Mouse (Mus musculus): ENCODE measurements around the gene Fgd2.
A peak's percentile ranks its signal among the peaks of the same experiment; 100 is the strongest.

Gene Fgd2

GRCm38 (mm10) chr17:29399241-29399910 lies 38.7 kb downstream of the Fgd2 start:
- DNase-seq, result no peak

- no peak for DNase-seq
Measured at GRCm38 (mm10) chr17:29400044-29400443, 39.3 kb downstream of the Fgd2 start.

GRCm38 (mm10) chr17:29401741-29402268 lies 41.1 kb downstream of the Fgd2 start:
- no peak for DNase-seq

- DNase-seq, result no peak
Measured at GRCm38 (mm10) chr17:29403179-29403578, 42.5 kb downstream of the Fgd2 start.

GRCm38 (mm10) chr17:29405501-29405900 lies 44.8 kb downstream of the Fgd2 start:
- no peak for DNase-seq

GRCm38 (mm10) chr17:29406077-29406476 lies 45.4 kb downstream of the Fgd2 start:
- DNase-seq, result no peak

GRCm38 (mm10) chr17:29407405-29407804 lies 46.7 kb downstream of the Fgd2 start:
- no peak for DNase-seq

- no peak for DNase-seq
Measured at GRCm38 (mm10) chr17:29408364-29408763, 47.6 kb downstream of the Fgd2 start.

GRCm38 (mm10) chr17:29409800-29410343 lies 49.2 kb downstream of the Fgd2 start:
- DNase-seq, result no peak

GRCm38 (mm10) chr17:29411821-29412425 lies 51.2 kb downstream of the Fgd2 start:
- no peak for DNase-seq

GRCm38 (mm10) chr17:29414566-29414965 lies 53.9 kb downstream of the Fgd2 start:
- no peak for DNase-seq

GRCm38 (mm10) chr17:29415761-29416662 lies 55.3 kb downstream of the Fgd2 start:
- peak; percentile 21 for DNase-seq

- DNase-seq, result no peak
Measured at GRCm38 (mm10) chr17:29416757-29417156, 56.0 kb downstream of the Fgd2 start.

GRCm38 (mm10) chr17:29418758-29419380 lies 58.2 kb downstream of the Fgd2 start:
- no peak for DNase-seq

GRCm38 (mm10) chr17:29419976-29420739 lies 59.4 kb downstream of the Fgd2 start:
- no peak for DNase-seq

GRCm38 (mm10) chr17:29421319-29421718 lies 60.6 kb downstream of the Fgd2 start:
- DNase-seq, result no peak

- DNase-seq, result no peak
Measured at GRCm38 (mm10) chr17:29422337-29422736, 61.6 kb downstream of the Fgd2 start.

GRCm38 (mm10) chr17:29422912-29423504 lies 62.3 kb downstream of the Fgd2 start:
- DNase-seq, result no peak

- no peak for DNase-seq
Measured at GRCm38 (mm10) chr17:29423991-29424390, 63.3 kb downstream of the Fgd2 start.

- DNase-seq, result no peak
Measured at GRCm38 (mm10) chr17:29425345-29425744, 64.6 kb downstream of the Fgd2 start.

- DNase-seq, result no peak
Measured at GRCm38 (mm10) chr17:29428213-29428612, 67.5 kb downstream of the Fgd2 start.

Measured in B cell, adult 2 months (primary cell).